Mouse (Mus musculus): ENCODE results near the gene Slc39a13. TPM values are rescaled to one million over a fixed set of nuclear protein-coding genes. Genes with fewer than 3 reads are reported as not detected.

The Slc39a13 gene
- total RNA-seq, 2 experiments from 2014 or later = 33.7 to 37.3 TPM

DNA sequence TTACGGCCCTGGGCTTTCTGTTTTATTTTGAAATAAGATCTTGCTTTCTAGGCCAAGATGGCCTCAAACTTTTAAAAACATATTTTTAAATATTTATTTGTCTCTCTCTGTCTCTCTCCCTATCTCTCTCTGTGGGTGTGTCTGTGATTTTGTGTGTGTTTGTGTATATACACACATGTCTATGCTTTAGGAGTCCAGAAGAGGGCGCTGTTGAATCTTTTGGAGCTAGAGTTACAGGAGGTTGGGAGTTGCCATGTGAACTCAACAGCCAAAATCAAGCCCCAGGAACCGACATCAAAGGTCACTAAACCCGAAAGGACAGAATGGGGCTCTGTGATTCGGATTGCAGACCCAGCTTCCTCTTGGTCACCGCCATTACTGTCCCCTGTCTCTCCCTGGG lies 40.2 kb upstream of the Slc39a13 start:
- TF ChIP-seq CTCF (conservative IDR thresholded peaks at IDR 0.05) = peak; percentile 39
- Histone ChIP-seq H3K4me3 (no peak overlapping the region), H3K27ac (no peak overlapping the region)
- no peak for DNase-seq (ENCODE audit: low spot score in 2 of 2)

DNA sequence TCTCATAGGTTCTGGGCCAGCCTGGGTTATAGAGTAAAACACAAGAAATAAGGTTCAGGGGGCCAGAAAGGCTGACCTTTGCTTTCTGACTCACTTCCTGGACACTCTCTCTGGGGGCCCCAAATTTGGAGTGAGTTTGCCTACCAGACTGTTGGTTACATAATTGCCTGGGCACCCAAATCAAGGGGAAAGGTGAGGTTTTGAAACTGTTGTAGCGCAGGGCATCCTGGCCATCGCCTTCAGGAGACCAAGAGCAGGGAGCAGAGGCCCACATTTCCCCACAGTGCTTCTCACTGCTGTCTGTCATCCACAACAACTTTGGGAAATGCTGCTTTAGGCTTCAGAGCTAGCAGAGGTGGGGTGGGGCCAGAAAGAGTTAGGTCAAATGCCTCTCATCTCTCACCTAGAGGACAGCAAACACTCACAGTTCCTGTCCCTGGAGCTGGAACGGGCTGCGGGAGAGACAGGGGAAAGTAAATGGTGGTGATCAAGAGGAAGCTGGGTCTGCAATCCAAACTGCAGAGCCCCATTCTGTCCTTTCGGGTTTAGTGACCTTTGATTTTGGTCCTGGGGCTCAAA lies 39.7 kb upstream of the Slc39a13 start:
- DNase-seq (ENCODE audit: low spot score in 2 of 2) = no peak
- no peak overlapping the region for H3K27ac ChIP-seq
- no peak for TF ChIP-seq CTCF (conservative IDR thresholded peaks at IDR 0.05)
- H3K4me3 ChIP-seq = no peak overlapping the region

GRCm38 (mm10) chr2:91109241-91109640 lies 39.0 kb upstream of the Slc39a13 start:
- TF ChIP-seq CTCF (conservative IDR thresholded peaks at IDR 0.05) = no peak
- no peak for DNase-seq (ENCODE audit: low spot score in 2 of 2)
- H3K27ac ChIP-seq = no peak overlapping the region
- no peak overlapping the region for H3K4me3 ChIP-seq

- Histone ChIP-seq H3K4me3 (no peak overlapping the region), H3K27ac (no peak overlapping the region)
- DNase-seq (ENCODE audit: low spot score in 2 of 2) = no peak
- TF ChIP-seq CTCF (conservative IDR thresholded peaks at IDR 0.05) = no peak
These were observed 37.9 kb upstream of the Slc39a13 start for GRCm38 (mm10) chr2:91108156-91108555.

DNA sequence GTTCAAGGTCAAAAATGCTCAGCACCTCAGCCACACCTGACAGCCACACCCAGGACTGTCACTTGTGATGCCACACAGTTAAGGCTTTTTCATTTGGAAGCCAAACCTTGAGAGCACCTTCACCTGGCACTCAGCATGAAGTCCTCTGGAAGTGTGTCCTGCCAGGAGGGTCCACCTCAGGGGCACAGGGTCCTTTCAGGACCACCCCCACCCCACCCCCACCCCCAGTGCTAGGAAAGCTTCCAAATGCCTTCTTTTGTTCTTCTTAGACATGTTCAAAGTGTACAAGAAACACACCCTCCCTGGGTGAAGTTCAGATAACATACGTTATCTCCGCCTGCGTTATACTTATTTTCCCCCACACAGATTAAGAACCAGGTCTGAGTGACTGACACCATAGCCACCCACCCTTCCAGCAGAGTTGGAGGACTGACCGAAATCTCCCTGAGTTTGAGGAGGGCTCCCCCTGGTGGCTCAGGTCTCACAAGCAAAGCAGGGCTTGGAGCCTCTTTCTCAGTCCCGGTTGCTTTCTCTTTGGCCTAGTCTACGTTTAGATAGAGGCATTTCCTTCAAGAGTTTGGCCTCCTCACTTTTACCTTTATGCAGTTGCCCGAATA lies 31.0 kb upstream of the Slc39a13 start:
- no peak overlapping the region for H3K4me3 ChIP-seq
- peak; percentile 88 to 95 for DNase-seq (ENCODE audit: low spot score in 2 of 2)
- H3K27ac ChIP-seq = peak overlapping the region; percentile 44; the same call in 1 of the 2 replicates
- peak; percentile 92 for TF ChIP-seq CTCF (conservative IDR thresholded peaks at IDR 0.05)

DNA sequence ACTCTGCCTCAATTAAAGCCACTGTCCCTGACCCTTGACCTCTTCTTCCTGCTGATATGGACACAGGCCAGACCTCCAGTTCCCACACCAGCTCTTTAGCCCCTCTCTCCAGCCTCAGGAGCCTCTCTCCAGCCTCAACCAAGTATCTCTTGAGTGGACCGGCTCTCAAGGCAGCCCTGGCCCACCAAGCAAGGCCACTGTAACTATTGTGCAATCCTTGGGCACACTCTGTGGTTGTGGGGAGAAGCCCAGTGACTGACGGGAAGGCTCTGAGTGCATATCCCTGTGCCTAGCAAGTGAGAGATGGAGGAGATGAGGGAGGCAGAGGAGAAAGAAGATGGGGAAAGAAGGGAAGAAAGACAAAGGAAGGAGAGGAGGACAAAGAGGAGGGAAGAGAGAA lies 27.9 kb upstream of the Slc39a13 start:
- no peak for DNase-seq (ENCODE audit: low spot score in 2 of 2)
- TF ChIP-seq CTCF (conservative IDR thresholded peaks at IDR 0.05) = no peak
- Histone ChIP-seq H3K27ac (peak overlapping the region; percentile 33; the same call in 1 of the 2 replicates), H3K4me3 (no peak overlapping the region)

- no peak overlapping the region; the same call in 1 of the 2 replicates for H3K4me3 ChIP-seq
- H3K27ac ChIP-seq = peak overlapping the region; percentile 33
- no peak for DNase-seq (ENCODE audit: low spot score in 2 of 2)
- no peak for TF ChIP-seq CTCF (conservative IDR thresholded peaks at IDR 0.05)
These were observed 26.8 kb upstream of the Slc39a13 start for GRCm38 (mm10) chr2:91097015-91097414.

DNA sequence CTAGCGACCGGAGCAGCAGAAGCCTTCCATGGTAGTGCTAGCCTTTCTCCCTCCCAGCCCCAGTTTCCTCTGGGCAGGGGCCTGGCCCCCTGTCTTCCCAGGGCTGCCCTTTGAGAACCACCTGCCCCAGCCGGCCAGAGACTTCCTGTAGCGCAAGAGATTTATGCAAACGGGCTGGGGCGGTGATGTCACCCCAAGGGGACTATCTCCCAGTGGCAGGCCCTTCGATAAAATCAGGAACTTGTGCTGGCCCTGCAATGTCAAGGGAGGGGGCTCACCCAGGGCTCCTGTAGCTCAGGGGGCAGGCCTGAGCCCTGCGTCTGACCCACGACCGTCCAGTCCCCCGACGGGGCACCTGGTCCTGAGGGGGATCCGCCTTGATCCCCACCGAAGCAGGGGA lies 26.3 kb upstream of the Slc39a13 start:
- no peak for DNase-seq (ENCODE audit: low spot score in 2 of 2)
- H3K27ac ChIP-seq = peak overlapping the region; percentile 33
- TF ChIP-seq CTCF (conservative IDR thresholded peaks at IDR 0.05) = no peak
- no peak overlapping the region; the same call in 1 of the 2 replicates for H3K4me3 ChIP-seq

- Histone ChIP-seq H3K4me3 (no peak overlapping the region), H3K27ac (no peak overlapping the region)
- no peak for DNase-seq (ENCODE audit: low spot score in 2 of 2)
- TF ChIP-seq CTCF (conservative IDR thresholded peaks at IDR 0.05) = 0 out of 2 replicates have a peak, but pooled peaks have one; percentile 5
These were observed 20.6 kb upstream of the Slc39a13 start for GRCm38 (mm10) chr2:91090827-91091226.

- TF ChIP-seq CTCF (conservative IDR thresholded peaks at IDR 0.05) = no peak
- Histone ChIP-seq H3K4me3 (no peak overlapping the region), H3K27ac (no peak overlapping the region)
- DNase-seq (ENCODE audit: low spot score in 2 of 2) = no peak
These were observed 20.0 kb upstream of the Slc39a13 start for GRCm38 (mm10) chr2:91090208-91090607.

- TF ChIP-seq CTCF (conservative IDR thresholded peaks at IDR 0.05) = no peak
- no peak overlapping the region for H3K4me3 ChIP-seq
- no peak overlapping the region for H3K27ac ChIP-seq
- DNase-seq (ENCODE audit: low spot score in 2 of 2) = no peak
These were observed 18.8 kb upstream of the Slc39a13 start for GRCm38 (mm10) chr2:91088987-91089386.

- Histone ChIP-seq H3K4me3 (no peak overlapping the region), H3K27ac (no peak overlapping the region)
- no peak for DNase-seq (ENCODE audit: low spot score in 2 of 2)
- no peak for TF ChIP-seq CTCF (conservative IDR thresholded peaks at IDR 0.05)
These were observed 17.2 kb upstream of the Slc39a13 start for GRCm38 (mm10) chr2:91087453-91087852.

DNA sequence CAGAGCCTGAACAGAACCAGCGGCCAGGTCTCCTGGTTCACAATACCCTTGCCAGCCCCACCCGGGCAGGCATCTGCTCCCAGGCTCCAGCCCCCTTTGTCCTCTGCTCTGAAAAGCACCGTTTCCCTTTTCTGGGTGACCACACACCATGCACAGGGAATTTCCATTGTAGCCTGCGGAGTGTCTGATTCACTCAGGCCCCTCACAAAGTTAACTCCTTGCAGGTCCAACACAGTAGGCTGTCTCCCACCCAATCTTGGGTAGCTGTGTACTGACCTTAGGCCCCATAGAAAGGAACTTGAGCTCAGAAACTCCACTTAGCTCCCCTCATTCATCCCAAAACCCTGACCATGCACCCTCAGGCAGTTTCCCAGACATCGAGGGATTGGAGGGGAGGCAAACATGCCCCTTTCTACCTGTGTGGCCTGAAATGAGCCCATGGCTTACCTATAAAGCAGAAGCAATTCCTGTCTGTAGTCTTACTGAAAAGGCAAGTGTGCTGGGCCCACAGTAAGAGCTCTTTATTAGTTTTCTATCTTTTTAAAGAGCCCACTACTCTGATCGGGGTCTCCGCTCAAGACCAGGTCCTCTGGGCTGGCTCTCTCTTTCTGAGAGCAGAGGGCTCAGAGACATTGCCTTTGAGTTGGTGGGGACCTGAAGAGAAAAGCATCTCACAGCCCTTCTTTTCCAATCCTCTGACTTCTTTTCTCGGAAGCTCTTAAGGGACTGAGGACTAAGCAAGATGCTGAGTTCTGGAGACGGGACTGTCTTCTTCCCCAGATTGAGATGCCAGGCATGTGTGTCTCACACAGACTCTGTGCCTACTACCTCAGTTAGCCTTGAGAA lies 16.4 kb upstream of the Slc39a13 start:
- DNase-seq (ENCODE audit: low spot score in 2 of 2) = no peak
- Histone ChIP-seq H3K27ac (peak overlapping the region; percentile 23; the same call in 1 of the 2 replicates), H3K4me3 (no peak overlapping the region)
- no peak for TF ChIP-seq CTCF (conservative IDR thresholded peaks at IDR 0.05)
